Mouse (Mus musculus) ovary, postnatal 36 days (tissue): ENCODE results near the gene Tiprl.

Experiments
- DNase-seq: peaks from one replicate; pipeline ENCODE4 v3.0.0; 2022; ENCODE audit warnings: low spot score, mixed read lengths

The Tiprl gene

DNA sequence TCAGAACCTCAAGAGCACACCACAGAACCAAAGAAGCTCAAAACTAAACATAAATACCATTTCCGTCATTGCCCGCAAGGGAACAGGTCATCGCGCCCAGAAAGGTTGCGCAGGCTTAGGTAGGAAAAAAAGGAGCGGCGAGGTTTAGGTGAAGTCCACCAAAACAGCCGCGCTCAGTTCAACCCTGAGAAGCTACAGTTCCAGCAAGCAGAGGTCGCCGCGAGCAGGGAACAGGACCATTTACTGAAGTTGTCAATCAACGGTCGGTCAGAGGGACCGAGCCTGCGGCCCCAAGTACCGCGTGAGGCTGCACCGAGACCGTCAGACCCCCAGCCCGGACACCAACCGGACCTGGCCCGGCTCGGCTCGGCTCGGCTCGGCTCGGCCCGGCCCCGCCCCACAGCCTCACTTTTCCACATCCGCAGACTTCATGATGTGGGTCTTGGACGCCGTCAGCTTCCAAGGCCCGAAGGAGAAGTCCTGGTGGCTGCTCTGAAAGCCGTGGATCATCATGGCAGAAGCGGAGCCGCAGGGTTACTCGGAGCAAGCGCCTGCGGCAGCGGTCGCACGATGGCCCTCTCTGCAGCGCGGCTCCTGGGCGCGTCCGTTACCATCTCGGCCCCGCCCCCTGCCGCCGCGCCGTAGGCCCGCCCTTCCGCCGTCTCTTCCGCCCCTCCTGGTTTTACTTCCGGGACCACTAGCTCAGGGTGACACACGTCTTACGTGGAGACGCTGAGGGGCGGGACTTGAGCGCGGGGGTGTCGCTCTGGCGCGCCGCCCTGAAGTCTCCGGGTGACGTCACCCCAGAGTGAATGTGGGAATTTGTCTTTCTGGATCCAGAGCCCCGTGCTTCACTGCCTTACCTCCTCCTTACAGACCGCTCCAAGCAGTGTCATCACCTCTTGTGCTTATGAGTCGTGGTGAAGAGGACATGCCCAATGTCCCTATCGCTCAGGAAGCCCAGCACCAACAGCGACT lies at the start of gene Tiprl:
Tiprl (minus strand) TSS at position 676 of the 978 bp plus-strand sequence.
- peak; percentile 95 for DNase-seq

DNA sequence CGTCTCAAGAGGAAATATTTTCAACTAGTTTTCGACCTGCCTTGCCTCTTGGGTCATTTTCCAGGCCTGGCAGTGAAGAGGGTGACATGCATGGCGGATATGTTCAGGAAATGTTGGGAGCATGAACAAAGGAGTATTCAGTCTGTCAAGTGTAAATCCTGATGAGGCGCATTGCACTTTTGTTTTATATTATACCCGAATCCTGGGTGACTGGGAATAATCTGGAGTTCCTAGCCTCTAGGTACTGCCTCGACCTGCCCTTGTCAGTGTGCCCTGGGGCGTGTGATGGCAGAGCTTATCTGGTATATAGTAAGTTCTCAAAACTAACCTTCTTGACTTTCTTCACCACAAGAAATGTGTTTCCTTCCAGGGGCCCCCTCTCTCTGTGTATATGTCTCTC lies 47.3 kb upstream of the Tiprl start:
- no peak for DNase-seq

DNA sequence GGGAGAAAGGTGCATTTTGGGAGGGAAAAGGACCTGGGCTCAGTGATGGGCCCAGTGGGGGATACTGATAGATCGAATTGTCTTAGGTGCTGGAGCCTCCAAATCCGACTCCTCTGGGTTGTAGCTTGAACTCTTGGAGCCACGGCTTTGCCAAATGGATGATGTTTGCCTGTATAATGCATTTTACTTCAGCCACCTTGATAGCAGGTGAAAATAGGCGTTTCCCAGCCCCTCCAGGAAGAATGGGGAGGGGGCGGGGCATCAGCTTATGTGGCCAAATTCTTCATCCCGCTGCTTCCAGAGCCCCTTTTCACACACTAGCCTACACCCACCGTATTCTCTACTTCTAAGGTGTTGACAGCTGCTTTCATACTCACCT lies 46.2 kb upstream of the Tiprl start:
- DNase-seq: no peak

DNA sequence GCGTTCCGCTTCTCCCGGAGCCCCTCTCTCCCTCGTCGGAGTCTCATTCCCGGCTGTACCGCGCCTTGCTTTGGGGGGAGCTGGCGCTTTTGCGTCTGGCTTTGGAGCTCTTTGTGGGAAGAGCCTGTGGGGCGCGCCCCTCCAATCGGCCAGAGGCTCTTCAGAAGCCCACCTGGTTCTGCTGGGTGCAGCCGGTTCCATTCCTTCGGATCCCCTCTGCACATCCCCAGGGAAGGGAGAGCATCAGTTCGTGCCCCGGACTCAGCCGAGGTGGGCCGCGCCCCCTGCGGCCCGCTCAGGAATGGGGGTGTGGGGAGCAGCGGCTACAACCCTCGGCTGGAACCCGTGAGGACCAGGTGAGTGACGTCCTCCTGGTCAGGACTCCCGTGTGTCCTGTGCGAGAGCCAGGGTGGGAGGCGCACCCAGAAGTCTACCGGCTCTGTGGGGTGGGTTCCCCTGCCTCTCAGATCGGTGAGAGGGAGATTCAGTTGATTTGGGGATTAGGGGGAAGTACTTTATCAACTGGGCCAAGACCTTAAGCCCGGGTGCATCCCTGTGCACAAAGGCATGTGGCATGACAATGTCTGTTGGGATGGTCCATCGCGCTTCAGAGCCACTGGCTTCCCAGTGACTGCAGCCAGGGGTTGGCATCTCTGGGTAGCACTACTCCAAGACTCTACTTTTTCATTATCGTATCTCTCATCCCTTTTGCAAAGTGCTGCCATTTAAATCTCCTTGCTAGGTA lies 45.6 kb upstream of the Tiprl start:
- DNase-seq: peak; percentile 21

DNA sequence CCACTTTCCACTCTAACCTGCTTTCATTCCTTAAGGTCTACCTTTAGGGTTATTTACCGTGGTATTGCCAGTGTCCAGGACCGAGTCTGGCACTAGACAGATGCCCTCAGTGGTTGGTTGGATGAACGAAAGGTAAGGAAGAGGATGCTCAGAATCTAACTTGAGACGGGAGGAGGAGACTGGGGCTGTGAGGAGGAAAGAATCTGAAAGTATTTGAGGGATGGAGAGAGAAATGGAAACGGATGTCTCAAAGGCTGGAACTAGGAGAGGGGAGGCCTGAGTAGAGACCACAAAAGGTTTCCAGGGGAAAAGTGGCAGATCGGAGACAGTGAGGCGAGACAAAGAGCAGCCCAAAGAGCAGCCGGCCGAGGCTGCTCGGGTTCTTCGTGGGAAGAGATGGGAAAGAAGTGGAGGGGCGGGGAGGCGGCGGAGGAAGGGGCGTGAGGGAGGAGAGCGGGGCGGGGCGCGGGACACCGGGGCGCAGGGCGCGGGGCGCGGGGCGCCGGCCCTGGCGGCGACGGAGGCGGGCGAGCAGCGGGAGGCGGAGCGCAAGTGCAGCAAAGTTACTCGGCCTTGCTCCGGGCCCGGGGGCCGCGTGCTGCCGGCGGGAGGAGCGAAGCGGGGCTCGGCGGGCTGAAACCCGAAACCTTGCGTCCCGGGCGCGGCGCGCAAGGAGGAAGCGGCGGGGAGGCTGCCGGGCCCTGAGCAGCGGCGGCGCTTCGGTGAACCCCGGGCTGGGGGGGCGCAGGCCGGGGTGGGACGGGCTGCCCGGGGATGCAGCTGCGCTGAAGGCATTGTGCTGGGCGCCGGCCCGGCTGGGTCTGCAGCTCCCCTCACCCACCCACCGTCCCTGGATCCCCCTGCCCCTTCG lies 44.8 kb upstream of the Tiprl start:
- DNase-seq: peak; percentile 83

DNA sequence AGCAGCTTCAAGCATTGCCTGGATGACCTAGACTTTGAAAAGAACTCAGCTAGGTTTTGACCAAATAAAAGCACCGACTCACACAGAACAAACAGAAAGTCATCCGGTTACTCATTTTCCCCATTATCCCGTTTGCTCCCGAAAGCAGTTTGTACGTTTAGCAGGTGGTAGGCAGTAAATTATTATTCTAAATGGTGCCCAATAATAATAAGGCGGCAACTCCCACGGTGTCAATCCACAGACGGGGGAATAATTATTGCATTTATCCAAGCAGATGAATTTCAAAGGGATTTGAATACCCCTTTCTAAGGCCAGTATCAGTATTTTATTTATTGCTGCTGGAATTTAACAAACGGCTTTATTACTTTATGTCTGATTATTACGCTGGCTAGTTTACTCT lies 43.9 kb upstream of the Tiprl start:
- DNase-seq: no peak

DNA sequence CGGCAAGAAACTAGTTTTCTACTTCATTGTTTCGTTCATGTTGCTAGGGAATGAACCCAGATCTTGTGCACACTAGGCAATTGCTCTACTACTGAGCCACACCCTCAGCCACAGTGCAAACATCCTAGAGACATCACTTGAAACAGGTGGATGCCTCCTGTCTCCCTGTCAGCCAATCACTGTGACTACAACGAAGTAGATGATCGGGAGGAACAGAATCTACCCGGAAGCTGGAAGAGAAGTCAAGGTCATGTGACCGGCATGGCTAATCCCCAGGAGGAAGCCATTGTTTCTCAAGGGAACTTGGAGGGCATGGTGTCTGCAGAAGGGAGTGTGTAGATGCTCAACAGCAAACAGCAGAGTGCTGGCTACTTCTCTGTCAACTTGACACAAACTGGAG lies 38.1 kb upstream of the Tiprl start:
- DNase-seq: no peak

DNA sequence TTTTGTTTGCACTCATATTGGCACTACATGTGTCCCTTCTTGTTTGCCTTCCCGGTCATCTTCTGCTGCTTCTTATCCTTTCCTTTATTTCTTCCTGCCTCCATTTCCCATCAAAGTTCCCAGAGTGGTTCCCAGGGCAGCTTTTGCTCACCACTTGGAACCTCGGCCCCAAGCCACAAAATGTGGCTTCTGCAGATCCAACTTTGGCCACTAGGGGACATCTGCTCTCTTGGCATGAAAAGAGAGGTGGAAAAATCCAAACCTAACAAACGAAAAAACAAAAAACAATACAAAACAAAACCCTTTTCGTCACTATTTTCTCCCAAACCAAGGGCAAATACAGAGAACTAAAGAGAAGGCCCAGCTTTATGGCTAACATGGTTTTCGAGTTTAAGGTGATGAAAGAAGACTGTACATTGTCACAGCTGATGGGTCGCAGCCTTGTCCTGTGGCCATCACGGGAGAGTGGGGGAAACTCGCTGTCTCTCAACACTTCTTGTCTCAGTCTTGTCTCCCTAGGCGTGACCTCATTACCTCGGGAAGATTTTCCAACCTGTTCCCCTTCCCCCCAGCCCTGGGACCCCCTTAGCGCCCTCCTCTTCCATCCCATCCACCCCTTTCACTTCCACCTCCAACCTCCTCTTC lies 15.4 kb upstream of the Tiprl start:
- peak; percentile 36 for DNase-seq

DNA sequence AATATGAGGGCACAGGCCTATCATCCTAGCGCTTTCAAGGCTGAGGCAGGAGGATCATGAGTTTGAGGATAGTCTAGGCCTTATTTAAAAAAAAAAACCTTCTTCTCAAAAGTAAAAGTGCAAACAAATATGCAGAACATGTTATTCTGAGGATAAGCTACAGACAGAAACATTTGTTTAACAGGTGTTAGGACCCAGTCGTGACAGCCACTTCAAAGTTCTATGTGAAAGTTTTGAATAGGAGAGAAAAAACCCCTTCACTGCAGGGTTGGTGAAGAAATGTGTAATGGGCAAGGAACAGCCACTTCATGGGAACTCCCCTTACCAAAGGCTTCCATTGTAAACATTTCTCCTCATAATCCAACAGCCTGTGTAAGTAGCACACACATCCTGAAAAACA lies 13.8 kb upstream of the Tiprl start:
- DNase-seq: no peak

DNA sequence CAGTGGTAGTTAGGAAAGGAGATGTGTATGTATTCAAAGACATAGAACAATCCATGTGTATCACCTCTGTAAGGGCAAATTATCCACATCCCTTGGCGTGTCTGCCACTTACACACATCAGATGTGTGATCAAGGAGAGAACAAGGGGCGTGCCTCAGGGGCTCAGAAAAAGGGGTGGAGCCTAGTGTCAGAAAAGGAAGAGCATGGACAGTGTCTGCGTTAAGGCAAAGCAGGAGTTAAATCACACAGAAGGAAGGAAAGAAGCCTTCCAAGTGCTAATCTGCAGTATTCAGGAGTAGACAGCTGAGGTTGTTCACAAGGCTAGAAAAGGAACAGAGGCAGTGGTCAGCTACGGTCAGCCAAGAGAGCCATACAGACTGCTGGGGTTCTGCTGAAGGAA lies 12.0 kb upstream of the Tiprl start:
- no peak for DNase-seq

DNA sequence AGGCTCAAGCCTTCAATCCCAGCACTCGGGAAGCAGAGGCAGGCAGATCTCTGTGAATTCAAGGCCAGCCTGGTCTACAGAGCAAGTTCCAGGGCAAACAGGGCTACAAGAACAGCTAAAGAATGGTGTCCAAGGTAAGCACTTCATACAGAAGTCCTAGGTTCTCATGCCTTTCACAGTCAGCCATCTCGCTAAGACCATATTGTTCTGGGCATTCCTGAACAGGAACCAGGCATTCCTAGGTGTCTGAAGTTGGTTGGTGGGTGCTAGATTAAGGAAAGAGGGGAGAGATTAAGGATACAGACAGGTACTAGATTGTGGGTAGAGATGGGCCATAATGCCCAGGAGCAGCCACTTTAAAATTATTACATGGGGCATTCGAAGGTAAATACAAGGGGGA lies 11.0 kb upstream of the Tiprl start:
- no peak for DNase-seq

DNA sequence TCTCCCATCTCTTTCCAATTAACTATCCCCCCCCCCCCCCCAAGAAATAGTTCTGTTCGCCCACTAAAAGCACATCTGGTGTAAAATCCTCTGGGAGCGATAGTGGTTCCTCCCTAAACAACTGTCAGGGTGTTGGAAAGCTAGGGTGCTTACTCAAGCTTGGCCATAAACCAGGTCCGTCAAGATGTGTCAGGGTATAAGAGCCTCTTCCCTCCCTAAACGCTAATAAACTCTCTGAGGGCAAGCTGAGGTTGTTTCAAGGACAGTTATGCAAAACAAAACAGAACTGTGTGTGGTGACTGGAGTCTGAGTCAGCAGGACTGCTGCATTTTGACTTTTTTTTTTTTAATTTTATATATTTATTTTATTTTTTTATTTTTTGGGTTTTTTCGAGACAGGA lies 10.3 kb upstream of the Tiprl start:
- no peak for DNase-seq

DNA sequence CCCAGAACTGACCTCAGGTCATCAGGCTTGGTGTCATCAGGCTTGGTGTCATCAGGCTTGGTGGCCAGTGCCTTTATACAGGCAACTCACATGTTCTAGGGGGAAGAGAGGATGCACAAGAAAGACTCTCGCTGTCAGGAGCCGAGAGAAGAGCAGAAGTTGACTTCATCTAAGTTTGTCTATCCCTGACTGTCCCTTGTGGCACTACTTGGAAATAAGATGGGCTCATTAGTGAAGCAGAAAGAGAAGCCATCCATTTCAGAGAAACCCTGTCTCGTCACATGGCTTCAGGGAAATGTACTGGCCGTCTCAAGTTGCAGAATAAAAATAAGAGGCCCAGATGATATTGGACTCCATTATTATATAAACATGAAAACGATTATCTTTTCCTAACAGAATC lies 9.8 kb upstream of the Tiprl start:
- DNase-seq: no peak

DNA sequence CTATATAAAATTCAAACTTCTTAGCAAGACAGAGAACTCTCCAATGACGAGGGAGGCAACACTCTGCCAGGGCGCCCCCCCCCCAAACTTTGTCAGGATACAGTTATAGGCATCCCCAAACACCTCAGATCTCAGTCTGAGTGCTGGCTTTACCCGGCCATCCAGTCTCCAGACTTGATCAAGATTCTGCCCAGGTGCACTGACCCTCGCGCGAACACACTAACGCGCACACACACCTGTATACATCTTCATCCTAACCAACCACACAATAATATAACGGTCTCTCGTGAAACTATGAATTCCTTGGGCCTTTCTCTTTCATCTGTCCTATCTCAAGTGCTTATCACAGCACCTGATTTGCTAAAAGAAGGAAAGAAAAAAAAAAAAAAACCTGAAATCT lies 950 bp downstream of the Tiprl start:
- no peak for DNase-seq

DNA sequence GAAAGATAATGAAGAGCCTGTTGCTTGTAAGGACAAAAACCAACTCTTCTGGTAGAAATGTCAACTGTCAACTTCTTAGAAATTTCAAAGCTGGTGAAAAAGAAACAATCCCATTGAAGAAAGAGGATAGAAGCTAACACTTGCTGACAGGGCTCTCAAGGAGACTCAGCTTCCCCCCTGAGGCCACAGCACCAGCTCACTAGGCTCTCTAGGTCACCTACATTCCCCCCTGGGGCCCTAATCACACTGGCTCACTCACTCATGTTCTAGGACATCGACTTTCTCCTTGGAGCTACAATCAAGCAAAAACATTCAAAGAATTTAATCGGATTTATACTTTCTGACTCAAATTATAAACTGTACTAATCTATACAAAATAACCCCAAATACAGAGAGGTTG lies 3.0 kb downstream of the Tiprl start:
- no peak for DNase-seq

DNA sequence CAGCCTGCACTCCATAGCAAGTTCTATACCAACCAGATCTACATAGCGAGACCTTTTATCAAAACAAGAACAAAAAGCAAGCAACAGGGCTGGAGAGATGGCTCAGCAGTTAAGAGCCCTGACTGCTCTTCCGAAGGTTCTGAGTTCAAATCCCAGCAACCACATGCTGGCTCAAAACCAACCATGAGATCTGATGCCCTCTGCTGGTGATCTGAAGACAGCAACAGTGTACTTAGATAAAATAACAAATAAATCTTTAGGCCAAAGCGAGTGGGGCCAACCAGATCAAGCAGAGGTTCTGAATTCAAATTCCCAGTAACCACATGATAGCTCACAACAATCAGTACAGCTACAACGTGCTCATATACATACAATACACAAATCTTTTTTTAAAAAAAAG lies 6.1 kb downstream of the Tiprl start:
- no peak for DNase-seq

DNA sequence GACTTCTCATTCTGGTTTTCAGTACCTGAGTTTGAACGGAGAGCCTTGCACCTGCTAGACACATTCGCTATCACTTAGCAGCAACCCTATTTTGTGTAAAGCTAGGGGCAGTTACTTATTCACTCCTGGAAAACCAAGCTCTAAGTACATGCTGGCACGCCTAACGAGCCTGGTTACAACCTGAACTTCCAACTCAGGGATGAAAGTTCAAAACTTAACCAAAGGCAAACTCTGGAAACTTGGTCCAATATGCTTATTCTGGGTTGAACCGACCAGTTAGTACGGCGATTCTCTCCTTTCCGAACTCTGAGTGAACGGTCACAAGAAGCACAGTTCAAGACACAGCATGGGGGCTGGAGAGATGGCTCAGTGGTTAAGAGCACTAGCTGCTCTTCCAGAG lies 7.2 kb downstream of the Tiprl start:
- no peak for DNase-seq

DNA sequence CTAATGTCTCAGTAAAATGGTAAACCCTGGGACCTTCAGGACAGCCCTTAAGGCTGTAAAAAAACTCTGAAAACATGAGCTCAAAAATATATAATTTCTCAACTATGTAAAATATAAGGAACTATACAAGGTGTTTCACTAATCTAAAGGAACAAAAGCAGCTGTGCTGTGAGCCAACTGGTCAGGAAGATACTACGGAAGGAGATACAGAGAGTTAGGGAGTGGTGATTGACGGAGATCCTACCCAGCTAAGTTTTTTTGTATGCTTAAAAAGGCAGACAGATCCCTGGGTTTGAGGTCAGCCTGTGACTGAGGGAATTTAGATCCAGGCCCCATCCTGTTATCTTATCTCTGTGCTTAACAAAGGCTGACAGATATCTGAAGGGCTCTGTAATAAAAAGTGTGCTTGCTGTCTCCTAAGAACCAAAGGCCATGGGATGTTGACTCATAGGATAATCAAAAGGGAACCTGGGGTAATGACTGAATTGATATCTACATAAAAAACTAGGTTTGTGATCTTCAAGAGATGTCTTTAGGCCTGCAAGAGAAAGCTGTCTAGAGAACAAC lies 19.7 kb downstream of the Tiprl start:
- no peak for DNase-seq

DNA sequence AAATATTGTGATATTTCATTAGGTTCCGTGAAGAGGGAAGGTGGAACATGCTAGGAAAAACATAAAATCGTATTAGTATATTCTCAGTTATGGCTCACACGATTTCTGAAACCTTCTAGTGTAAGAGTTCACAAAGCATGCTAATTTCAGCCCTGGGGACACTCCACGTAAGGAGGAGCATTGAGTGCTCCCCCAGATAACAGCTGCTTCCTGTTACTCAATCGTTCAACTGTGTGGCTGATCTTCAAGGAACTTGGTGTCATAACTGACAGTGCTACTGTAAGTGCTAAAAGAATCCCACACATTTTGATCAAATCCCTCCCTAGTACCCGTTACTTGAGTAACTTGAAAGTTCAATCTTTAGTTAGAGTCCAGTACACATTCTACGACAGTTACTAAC lies 21.0 kb downstream of the Tiprl start:
- no peak for DNase-seq

DNA sequence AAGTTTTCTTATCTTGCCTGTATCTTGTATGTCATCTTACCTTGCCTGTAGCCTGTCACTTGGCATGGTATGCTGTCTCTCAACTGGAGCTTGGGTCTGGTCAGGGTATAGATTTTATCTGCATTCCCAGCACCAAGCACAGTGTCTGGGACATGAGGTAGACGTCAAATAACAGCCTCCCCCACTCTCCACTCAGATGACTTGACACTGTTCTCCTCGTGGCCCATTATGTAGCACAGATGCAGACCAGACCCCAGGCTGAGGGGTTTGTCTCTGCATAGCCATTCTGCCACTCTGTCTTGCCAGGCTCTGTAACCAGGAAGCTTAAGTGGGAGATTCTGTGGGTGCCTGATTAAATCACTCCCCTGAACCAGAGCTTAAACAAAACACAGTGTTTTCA lies 31.2 kb downstream of the Tiprl start:
- no peak for DNase-seq

DNA sequence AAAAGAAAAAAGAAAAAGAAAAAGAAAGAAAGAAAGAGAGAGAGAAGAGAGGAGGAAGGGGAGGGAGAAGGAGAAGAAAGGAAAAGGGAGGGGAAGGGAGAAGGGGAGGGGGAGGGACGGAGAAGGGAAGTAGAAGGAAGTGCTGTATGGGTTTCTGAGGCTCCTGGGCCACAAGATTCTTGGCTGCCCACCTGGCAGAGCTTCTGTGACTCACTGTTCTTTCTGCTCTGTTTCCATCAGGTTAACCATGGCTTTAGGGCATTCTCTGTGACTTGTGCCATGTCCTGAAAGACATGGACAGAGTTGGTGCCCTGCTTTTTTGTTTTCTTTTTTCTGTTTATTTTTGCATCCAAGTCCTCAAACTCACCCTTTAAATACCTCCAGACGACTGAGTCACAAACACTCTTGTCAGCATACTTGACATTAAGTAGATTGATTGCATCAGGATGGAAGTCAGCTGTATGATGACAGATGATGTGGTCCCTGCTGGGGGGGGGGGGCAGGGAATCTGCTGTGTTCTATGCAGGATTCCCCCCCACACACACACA lies 33.2 kb downstream of the Tiprl start:
- DNase-seq: no peak
